Mouse (Mus musculus): ENCODE results near the gene Ifi47.
"Not testable (repeated sequence)": the region's sequence is repeated elsewhere in the genome, so short reads cannot be mapped to it uniquely, and the experiment has no call there.

Gene Ifi47

GRCm38 (mm10) chr11:49076001-49076757 lies at the start of gene Ifi47:
TSS of gene Ifi47 (plus strand) at chr11:49076587.
- DNase-seq (ENCODE audit: low read depth, low spot score): not testable (repeated sequence)

DNA sequence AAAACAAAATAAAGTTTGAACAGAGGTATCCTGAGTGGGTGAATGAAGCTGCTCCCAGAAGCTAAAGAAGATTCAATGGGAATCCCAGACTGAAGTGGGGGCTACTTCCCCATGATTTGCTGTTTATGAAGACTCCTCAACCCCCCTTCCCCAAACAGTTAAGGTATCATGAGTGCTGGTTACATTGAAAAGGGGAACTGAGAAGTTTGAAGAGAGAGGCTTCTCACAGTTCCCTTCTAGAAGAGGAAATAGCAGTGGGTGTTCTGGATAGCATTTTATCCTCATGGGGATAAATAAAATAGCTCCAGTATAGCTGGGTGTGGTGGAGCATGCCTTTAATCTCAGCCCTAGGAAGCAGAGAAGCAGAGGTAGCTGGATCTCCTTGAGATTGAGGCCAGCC lies 26.3 kb upstream of the Ifi47 start:
- DNase-seq (ENCODE audit: low read depth, low spot score): not testable (repeated sequence)

GRCm38 (mm10) chr11:49051093-49051891 lies 25.1 kb upstream of the Ifi47 start, which contains the start of gene 9930111J21Rik2:
TSS of gene 9930111J21Rik2 (minus strand) at chr11:49051242.
- peak; percentile 55 for DNase-seq (ENCODE audit: low read depth, low spot score)

DNA sequence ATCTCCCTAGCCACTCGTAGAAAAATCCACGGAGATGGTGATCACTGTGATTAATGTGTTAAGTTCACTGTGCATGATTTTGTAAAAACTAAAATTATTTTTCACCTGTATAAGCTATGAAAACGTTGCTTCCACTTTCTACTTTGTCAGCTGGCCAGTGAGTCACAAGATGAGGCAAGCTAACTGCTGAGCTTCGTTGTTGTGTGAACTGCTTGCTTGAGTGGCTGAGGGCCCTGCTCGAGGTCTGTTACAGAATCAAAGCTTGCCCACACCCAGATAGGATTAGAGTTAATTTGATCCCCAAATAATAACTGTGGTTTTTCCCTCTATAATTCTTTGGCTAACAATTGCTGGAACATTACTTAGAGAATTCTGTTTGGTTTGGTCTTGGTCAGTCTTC lies 24.5 kb upstream of the Ifi47 start:
- DNase-seq (ENCODE audit: low read depth, low spot score): not testable (repeated sequence)

DNA sequence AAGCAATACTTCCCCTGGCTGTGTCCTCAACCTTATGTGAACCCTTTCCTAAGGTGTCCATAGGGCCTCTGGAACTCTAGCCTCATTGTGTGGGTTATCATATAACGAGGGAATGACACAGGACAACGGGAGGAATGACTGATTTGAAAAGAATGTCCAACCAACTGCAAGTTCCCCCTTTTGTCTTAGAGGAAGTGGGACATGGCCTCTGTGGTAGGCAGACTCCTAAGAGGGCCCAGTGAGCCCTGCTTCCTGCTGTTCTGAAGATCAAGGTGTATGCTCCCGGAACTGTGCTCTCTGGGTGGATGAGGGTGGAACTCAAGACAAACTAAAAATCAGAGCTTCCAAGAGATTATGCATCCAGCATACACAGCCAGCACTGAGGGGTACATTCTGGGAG lies 16.3 kb upstream of the Ifi47 start:
- DNase-seq (ENCODE audit: low read depth, low spot score): not testable (repeated sequence)

- peak; percentile 38 for DNase-seq (ENCODE audit: low read depth, low spot score)
These were observed 14.5 kb upstream of the Ifi47 start for GRCm38 (mm10) chr11:49061865-49062264.

- peak; percentile 76 for DNase-seq (ENCODE audit: low read depth, low spot score)
These were observed 12.5 kb upstream of the Ifi47 start, which contains the start of gene Tgtp2 for GRCm38 (mm10) chr11:49063713-49064469. TSS of gene Tgtp2 (minus strand) at chr11:49064206.

GRCm38 (mm10) chr11:49068358-49068757 lies 8.0 kb upstream of the Ifi47 start:
- DNase-seq (ENCODE audit: low read depth, low spot score): no peak

DNA sequence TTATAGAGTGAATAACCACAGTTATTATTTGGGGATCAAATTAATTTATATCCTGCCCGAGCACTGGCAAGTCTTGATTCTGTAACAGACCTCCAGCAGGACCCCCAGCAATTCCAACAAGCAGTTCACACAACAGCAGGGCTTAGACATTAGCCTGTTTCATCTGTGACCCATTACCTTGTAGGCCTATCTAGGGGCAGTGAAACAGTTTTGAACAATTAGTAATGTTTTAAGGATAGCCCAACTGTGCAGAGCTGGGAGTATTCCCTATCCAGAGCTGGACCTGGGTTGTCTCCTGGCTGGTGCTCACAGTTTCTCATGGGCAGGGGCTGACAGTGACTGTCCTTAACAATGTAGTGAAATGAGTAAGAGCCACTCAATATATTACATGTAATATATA lies 625 bp downstream of the Ifi47 start:
- no peak for DNase-seq (ENCODE audit: low read depth, low spot score)

- no peak for DNase-seq (ENCODE audit: low read depth, low spot score)
These were observed 2.3 kb downstream of the Ifi47 start for GRCm38 (mm10) chr11:49078719-49079118.

GRCm38 (mm10) chr11:49080636-49081035 lies 4.2 kb downstream of the Ifi47 start:
- DNase-seq (ENCODE audit: low read depth, low spot score): no peak

DNA sequence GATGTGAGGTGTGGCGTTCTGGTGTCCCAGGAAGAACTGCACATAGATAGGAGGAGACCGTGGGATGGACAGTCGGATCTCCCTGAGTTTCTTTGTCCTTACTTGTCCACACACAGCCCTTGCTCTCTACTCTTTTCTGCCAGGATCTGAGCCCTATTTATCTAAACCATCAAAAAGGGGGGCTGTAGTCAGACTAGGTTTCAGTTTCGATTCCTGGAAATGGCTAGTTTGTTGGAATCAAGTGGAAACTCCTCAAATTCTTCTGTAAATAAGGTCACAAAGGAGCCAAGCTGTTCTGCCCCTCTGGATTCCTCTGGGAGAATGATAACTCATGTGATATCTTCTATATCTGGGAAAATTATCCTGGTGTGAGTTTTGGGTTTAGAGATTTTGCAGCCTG lies 5.0 kb downstream of the Ifi47 start:
- DNase-seq (ENCODE audit: low read depth, low spot score): peak; percentile 70

GRCm38 (mm10) chr11:49081886-49082285 lies 5.5 kb downstream of the Ifi47 start:
- DNase-seq (ENCODE audit: low read depth, low spot score): no peak

- DNase-seq (ENCODE audit: low read depth, low spot score): peak; percentile 68
These were observed 6.8 kb downstream of the Ifi47 start for GRCm38 (mm10) chr11:49083146-49083545.

DNA sequence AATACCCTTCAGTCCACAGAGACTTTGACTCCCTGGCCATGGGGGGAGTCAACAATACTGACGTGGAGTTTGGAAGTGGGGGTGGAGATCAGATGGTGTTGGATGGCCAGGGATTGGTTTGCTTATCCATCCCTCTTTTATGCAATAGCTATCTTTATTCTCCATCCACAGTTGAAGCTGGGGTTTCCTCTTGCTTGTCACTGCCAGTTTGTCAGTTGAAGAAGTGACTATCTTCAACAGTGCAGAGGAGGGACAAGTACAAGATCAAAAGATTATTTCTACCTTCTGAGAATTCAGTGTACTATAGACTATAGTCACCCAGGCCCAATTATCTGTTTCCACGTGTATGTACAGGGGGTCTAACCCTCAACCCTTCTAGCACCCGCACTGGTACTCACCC lies 7.4 kb downstream of the Ifi47 start:
- no peak for DNase-seq (ENCODE audit: low read depth, low spot score)

GRCm38 (mm10) chr11:49084385-49084784 lies 8.0 kb downstream of the Ifi47 start:
- no peak for DNase-seq (ENCODE audit: low read depth, low spot score)

GRCm38 (mm10) chr11:49084875-49085274 lies 8.5 kb downstream of the Ifi47 start:
- DNase-seq (ENCODE audit: low read depth, low spot score): peak; percentile 75

DNA sequence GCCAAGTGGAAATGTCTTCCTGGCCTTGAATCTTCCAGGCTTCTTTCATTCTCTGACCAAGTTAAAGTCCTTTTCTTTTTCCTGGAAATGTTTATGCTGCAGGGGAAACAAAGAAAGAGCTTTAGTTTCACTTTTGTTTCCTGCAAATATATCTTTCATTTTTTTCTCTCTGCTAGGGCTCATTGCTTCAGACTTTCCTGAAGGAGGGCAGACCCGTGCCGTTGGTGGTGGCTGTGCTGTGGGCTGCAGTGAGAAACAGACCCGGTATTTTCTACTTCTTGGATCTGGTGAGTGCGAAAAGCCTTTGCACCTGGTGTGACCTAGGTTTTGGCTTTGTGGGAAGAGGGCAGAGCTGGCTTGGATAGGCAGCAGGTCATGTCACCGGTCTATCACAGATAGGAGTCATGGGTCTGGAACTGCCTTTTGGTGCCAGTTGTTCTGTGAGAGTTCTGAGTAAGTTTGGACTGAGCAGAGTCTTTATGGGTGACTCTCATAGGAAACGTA lies 10.5 kb downstream of the Ifi47 start:
- DNase-seq (ENCODE audit: low read depth, low spot score): peak; percentile 68

DNA sequence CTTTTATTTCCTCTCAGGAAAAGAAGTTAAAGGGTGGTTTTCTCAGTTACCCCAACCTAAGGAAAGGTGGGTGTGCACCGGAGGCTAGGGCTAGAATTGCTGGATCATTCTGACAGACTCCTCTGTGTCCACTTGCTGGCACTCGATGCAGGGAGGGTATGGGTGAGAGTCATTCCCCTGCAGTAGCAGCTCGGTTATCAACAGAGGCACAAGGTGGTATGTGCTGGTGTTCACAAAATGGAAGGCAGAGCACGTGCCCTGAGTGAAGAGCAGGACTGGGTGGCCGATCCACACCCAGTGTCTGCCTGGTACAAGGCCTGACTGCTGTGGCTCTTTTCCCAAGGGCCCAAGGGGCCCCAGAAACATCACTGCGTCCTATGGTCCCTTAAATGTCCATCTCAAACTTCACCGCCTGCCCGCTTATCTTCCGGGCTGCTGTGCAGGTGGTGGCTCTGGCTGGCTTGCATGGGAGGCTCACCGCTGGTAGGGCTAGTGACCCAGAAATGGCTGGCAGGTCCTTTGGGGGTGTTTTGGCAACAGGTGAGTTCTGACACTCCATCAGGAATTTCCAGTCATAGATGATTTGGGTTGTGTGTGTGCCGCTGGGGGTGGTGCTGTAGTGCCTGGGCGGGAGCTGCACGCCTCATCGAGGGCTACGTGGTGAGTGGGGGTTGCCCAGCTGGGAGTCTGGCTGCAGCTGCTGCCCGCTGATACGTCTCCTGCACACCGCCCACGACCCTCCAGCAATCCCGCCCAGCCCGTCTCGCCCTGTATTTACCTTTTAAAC lies 11.6 kb downstream of the Ifi47 start:
- peak; percentile 72 for DNase-seq (ENCODE audit: low read depth, low spot score)

DNA sequence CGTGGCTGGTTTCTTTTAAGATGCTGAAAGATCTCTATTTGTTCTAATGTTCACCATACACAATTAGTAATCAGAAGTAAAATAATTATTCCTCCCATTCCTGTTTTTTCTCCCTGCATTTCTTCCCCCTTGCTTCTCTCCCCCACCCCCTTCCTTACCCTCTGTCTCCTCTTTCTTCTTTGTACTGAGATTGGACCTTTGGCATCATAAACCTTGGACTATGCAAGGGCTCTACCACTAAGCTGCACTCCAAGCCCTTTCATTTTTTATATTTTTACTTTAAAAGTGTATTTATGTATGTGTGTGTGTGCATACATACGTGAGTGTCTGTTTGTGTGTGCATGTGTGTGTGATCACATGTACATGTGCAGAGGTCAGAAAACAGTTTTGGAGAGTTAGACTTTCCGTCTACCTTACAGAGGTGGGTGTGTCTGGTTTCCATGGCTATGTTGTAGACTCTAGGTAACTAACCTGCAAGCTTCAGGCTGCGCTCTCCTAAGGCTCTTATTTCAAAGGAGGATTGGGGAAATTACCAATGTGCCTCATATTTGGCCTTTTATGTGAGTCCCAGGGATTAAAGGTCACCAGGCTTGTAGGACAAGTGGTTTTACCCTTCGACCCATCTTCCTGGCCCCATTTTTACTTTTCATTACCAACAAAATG lies 12.7 kb downstream of the Ifi47 start:
- peak; percentile 52 for DNase-seq (ENCODE audit: low read depth, low spot score)
